Mouse (Mus musculus) thymus, adult 2 months (tissue): ENCODE results near the gene Miip.
"Not testable (repeated sequence)": the region's sequence is repeated elsewhere in the genome, so short reads cannot be mapped to it uniquely, and the experiment has no call there.

ENCODE experiments used
- CTCF ChIP-seq: fragments of 200-500 bp; IDR thresholded peaks from 2 replicates; pipeline ENCODE4 v1.5.1; 2012; ENCODE audit warnings: mild to moderate bottlenecking, control low read depth, low read length, moderate library complexity, borderline replicate concordance; ENCODE audit not compliant: control insufficient read depth, poor library complexity, insufficient read depth; ENCODE audit errors: extremely low read depth
- POLR2A ChIP-seq: fragments of 200-500 bp; IDR thresholded peaks from 2 replicates; pipeline ENCODE4 v1.6.1; 2012; ENCODE audit warnings: mild to moderate bottlenecking, low read length, control low read depth, moderate library complexity; ENCODE audit not compliant: control insufficient read depth, poor library complexity, insufficient read depth; ENCODE audit errors: extremely low read depth

GRCm38 (mm10) chr4:147821414-147821813, 47.2 kb downstream of the Miip start:
- not testable (repeated sequence) for TF ChIP-seq CTCF, POLR2A
